Mouse (Mus musculus): ENCODE data around the gene Aicda. TPM values are rescaled to one million over a fixed set of nuclear protein-coding genes. Genes with fewer than 3 reads are reported as not detected.

The Aicda gene
- polyA plus RNA-seq, 1 experiment, result not detected

- Histone ChIP-seq H3K9me3 (ENCODE audit: control insufficient read depth, low read length) (no peaks in the 10 kb centered on the region), H3K4me3 (replicated peaks) (peak within 1 kb of the TSS; percentile 43)
- TF ChIP-seq TAL1 (IDR thresholded peaks at IDR 0.05; ENCODE audit: low read length) (no peak), GATA1 (IDR thresholded peaks at IDR 0.05; ENCODE audit: low read length) (no peak)
Measured at GRCm38 (mm10) chr6:122609771-122610170, 56.2 kb downstream of the Aicda start, which contains the start of gene Gdf3. Gdf3 (minus strand) TSS chr6:122610087.

GRCm38 (mm10) chr6:122612426-122612825 lies 58.8 kb downstream of the Aicda start:
- no peaks in the 10 kb centered on the region for H3K27me3 ChIP-seq (ENCODE audit: control insufficient read depth)
- no peaks in the 10 kb centered on the region for H3K36me3 ChIP-seq (ENCODE audit: control insufficient read depth)
- H3K4me1 ChIP-seq (ENCODE audit: control insufficient read depth), result peaks cover 24% of the 10 kb centered on the region
- H3K9me3 ChIP-seq (ENCODE audit: control insufficient read depth, low read length), result no peaks in the 10 kb centered on the region
- no peak overlapping the region for H3K4me3 ChIP-seq (replicated peaks)
- TF ChIP-seq GATA1 (IDR thresholded peaks at IDR 0.05; ENCODE audit: low read length) (no peak), TAL1 (IDR thresholded peaks at IDR 0.05; ENCODE audit: low read length) (no peak)

More at GRCm38 (mm10) chr6:122609771-122610170, 56.2 kb downstream of the Aicda start, which contains the start of gene Gdf3:
- H3K4me1 ChIP-seq (ENCODE audit: control insufficient read depth), result peaks cover 24% of the 10 kb centered on the region
- no peaks in the 10 kb centered on the region for H3K27me3 ChIP-seq (ENCODE audit: control insufficient read depth)
- H3K36me3 ChIP-seq (ENCODE audit: control insufficient read depth), result no peaks in the 10 kb centered on the region

Other genes starting within 250 kb of the Aicda start
- 0.79 and 0.87 TPM in 2 replicates for gene M6pr, start 245.1 kb upstream of the Aicda start, polyA plus RNA-seq (2012)
- gene Phc1, start 213.2 kb upstream of the Aicda start, polyA plus RNA-seq (2012), result 0.20 and 0.24 TPM in 2 replicates
- not detected in 2 replicates for gene Rimklb, start 55.0 kb upstream of the Aicda start, polyA plus RNA-seq (2012)
- gene Mfap5, start 48.0 kb upstream of the Aicda start, polyA plus RNA-seq (2012), result not detected in 2 replicates
- gene Apobec1, start 48.6 kb downstream of the Aicda start, polyA plus RNA-seq (2012), result 0.04 TPM in 1 of 2 replicates, not detected in the other
- gene Gdf3, start 56.3 kb downstream of the Aicda start, polyA plus RNA-seq (2012), result 0.03 TPM in 1 of 2 replicates, not detected in the other
- not detected in 2 replicates for gene Dppa3, start 72.6 kb downstream of the Aicda start, polyA plus RNA-seq (2012)
- 0.06 TPM in 1 of 2 replicates, not detected in the other for gene Nanog, start 153.7 kb downstream of the Aicda start, polyA plus RNA-seq (2012)
- 0.48 and 0.56 TPM in 2 replicates for gene Slc2a3, start 247.8 kb downstream of the Aicda start, polyA plus RNA-seq (2012)

Data from erythroblast, embryonic 14.5 days (primary cell).